Mouse (Mus musculus): Measurements from ENCODE around the gene Cdc14b. TPM values are rescaled to one million over a fixed set of nuclear protein-coding genes. Genes with fewer than 3 reads are reported as not detected.

The Cdc14b gene
- polyA plus RNA-seq, 1 experiment from 2014 or later, result 2.8 TPM

DNA sequence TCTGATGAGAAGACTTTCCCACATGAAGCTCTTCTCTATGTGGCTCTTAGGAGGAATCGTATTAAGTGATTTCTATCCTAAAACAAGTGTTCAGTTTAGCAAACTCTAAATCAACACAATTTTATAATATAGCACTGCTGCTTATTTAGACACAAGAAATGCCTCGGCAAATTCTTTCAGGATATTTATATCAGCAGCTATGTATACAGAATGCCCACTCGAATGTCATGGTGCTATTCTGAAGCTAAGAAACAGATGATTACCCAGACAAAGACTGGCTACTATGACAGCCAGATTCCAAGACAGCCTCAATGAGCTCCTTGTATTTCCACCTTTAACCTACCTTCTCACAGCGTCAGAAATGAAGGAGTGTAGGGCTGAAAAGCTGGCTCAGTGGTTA, 42.0 kb downstream of the Cdc14b start:
- Histone ChIP-seq H3K9me3 (ENCODE audit: control insufficient read depth, low read length) (no peaks in the 10 kb centered on the region), H3K4me1 (ENCODE audit: control insufficient read depth, insufficient read depth, low read depth, low read length) (no peaks in the 10 kb centered on the region), H3K27ac (ENCODE audit: low read depth, low read length) (no peak overlapping the region), H3K4me3 (ENCODE audit: low read length) (no peak overlapping the region), H3K4me2 (ENCODE audit: low read length) (no peak overlapping the region), H3K9ac (ENCODE audit: low read depth, low read length) (no peak overlapping the region), H3K36me3 (ENCODE audit: control insufficient read depth, insufficient read depth, low read length) (no peaks in the 10 kb centered on the region), H3K27me3 (replicated peaks; ENCODE audit: control insufficient read depth, insufficient read depth, low read length) (no peaks in the 10 kb centered on the region)
- WGBS, result 90% methylated on average over 4 of the region's 4 CpGs
- no peak for ATAC-seq

DNA sequence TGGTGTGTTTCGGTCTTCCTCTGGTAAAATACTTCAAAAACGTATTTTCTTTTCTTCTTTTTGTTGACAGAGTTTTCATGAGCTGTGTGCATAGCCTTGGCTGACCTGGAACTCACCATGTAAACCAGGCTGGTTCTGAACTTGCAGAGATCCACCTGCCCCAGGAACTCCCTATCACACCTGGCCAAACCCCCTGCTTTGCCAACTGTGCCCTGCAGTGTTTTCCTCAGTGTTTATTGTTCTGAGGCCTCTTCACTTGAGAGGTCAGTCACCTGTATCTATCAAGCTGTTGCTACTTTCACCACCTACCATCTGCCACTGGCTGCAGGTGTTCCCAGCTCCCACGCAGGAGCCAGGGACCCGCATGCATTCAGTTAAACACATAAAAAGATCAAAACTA, 48.4 kb downstream of the Cdc14b start:
- 87% methylated on average over 4 of the region's 4 CpGs for WGBS
- H3K4me3 ChIP-seq (ENCODE audit: low read length), result no peak overlapping the region
- no peaks in the 10 kb centered on the region for H3K27me3 ChIP-seq (replicated peaks; ENCODE audit: control insufficient read depth, insufficient read depth, low read length)
- ATAC-seq, result no peak
- H3K36me3 ChIP-seq (ENCODE audit: control insufficient read depth, insufficient read depth, low read length), result no peaks in the 10 kb centered on the region
- H3K4me1 ChIP-seq (ENCODE audit: control insufficient read depth, insufficient read depth, low read depth, low read length), result no peaks in the 10 kb centered on the region
- no peak overlapping the region for H3K4me2 ChIP-seq (ENCODE audit: low read length)
- no peaks in the 10 kb centered on the region for H3K9me3 ChIP-seq (ENCODE audit: control insufficient read depth, low read length)
- H3K9ac ChIP-seq (ENCODE audit: low read depth, low read length), result no peak overlapping the region
- H3K27ac ChIP-seq (ENCODE audit: low read depth, low read length), result no peak overlapping the region

DNA sequence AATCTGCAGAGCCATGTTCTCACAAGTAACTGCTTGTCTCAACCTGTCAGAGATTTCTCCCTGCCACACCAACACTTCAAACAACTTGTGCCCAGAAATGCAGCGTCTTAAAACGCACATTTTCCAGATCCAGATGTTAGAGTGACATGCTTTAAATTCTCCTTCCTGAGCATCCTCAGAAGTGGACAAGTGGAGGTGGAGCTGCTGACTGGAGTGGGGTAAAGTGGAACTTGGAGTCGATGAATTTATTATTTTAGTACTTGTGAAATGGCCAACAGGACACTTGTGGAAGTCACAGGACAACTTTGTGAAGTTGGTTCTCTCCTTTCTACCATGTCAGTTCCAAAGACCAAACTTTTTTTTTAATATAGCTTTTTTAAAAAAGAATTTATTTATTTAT, 49.4 kb downstream of the Cdc14b start:
- no peaks in the 10 kb centered on the region for H3K9me3 ChIP-seq (ENCODE audit: control insufficient read depth, low read length)
- H3K27me3 ChIP-seq (replicated peaks; ENCODE audit: control insufficient read depth, insufficient read depth, low read length), result no peaks in the 10 kb centered on the region
- H3K36me3 ChIP-seq (ENCODE audit: control insufficient read depth, insufficient read depth, low read length), result no peaks in the 10 kb centered on the region
- no peak overlapping the region for H3K4me2 ChIP-seq (ENCODE audit: low read length)
- ATAC-seq, result no peak
- WGBS, result 93% methylated on average over 3 of the region's 3 CpGs
- no peak overlapping the region for H3K27ac ChIP-seq (ENCODE audit: low read depth, low read length)
- H3K4me3 ChIP-seq (ENCODE audit: low read length), result no peak overlapping the region
- H3K4me1 ChIP-seq (ENCODE audit: control insufficient read depth, insufficient read depth, low read depth, low read length), result no peaks in the 10 kb centered on the region
- no peak overlapping the region for H3K9ac ChIP-seq (ENCODE audit: low read depth, low read length)

DNA sequence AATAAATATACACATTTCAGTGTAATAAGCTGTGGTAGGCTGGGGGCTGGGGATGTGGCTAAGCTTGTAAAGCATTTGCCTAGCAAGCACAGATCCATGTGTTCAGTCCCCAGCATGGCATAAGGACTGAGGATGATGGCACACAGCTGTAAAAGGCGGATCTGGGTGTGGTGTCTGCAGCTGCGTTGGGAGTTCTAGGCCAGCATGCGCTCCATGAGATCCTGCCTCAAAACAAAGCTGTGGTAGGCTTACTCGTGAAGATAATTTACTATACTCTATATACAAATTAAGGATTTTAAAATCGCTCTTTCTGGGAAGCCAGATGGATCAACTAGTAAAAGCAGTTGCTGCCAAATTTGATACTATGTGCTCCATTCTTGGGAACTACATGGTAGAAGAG, 60.2 kb downstream of the Cdc14b start:
- no peak for ATAC-seq
- H3K27ac ChIP-seq (ENCODE audit: low read depth, low read length), result no peak overlapping the region
- no peaks in the 10 kb centered on the region for H3K36me3 ChIP-seq (ENCODE audit: control insufficient read depth, insufficient read depth, low read length)
- H3K9me3 ChIP-seq (ENCODE audit: control insufficient read depth, low read length), result no peaks in the 10 kb centered on the region
- no peak overlapping the region for H3K4me3 ChIP-seq (ENCODE audit: low read length)
- no peak overlapping the region for H3K4me2 ChIP-seq (ENCODE audit: low read length)
- no peak overlapping the region for H3K9ac ChIP-seq (ENCODE audit: low read depth, low read length)
- 98% methylated on average over 5 of the region's 5 CpGs for WGBS
- H3K4me1 ChIP-seq (ENCODE audit: control insufficient read depth, insufficient read depth, low read depth, low read length), result no peaks in the 10 kb centered on the region
- H3K27me3 ChIP-seq (replicated peaks; ENCODE audit: control insufficient read depth, insufficient read depth, low read length), result no peaks in the 10 kb centered on the region

DNA sequence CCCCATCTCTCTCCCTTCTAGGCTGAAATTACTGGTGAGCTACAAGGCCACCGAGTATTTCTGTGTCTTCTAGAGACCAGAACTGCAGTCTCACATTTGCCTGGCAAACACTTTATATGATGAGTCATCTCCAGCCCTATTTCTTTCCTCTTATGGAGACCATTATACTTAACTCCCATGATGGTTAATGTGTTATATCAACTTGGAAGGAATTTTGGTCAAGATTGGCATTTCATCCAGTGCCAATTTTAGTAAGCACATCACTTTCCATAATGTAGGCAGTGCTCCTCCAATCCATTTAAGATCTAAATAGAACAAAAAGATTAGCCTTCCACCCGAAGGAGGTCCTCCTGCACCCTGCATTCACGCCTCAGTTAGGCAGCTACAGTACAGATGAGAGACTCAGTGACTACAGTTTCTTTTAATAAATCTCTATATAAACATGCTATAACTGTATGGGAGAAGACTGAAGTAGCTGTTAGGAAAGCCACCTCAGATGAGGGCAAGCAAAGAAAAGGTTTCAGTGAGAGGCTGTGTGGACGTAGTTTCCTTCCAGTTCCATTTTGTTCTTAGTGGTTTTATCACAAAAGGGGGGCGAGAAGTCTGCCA, 63.0 kb downstream of the Cdc14b start:
- Histone ChIP-seq H3K27ac (ENCODE audit: low read depth, low read length) (no peak overlapping the region), H3K36me3 (ENCODE audit: control insufficient read depth, insufficient read depth, low read length) (no peaks in the 10 kb centered on the region), H3K9me3 (ENCODE audit: control insufficient read depth, low read length) (no peaks in the 10 kb centered on the region), H3K4me2 (ENCODE audit: low read length) (no peak overlapping the region), H3K4me1 (ENCODE audit: control insufficient read depth, insufficient read depth, low read depth, low read length) (no peaks in the 10 kb centered on the region), H3K9ac (ENCODE audit: low read depth, low read length) (no peak overlapping the region), H3K4me3 (ENCODE audit: low read length) (no peak overlapping the region), H3K27me3 (replicated peaks; ENCODE audit: control insufficient read depth, insufficient read depth, low read length) (no peaks in the 10 kb centered on the region)
- 89% methylated on average over 5 of the region's 5 CpGs for WGBS
- ATAC-seq, result no peak

DNA sequence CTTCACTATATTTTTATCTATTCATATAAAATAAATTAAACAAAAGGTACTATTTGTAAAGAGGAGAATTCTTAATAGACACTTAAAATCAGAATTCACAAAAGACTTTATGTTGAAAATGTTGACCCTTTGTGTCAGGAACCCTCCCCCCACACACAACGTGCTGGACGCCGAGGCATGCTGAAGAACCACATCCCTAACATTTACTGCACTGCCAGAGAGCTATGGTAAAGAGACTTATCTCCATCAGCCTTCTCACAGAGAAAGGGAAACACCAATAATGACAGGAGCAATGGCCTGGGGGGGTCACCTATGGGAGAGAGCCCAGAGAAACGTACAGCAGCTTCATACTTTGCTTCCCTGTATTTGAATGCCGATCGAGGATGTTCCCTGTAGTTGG, 66.9 kb downstream of the Cdc14b start:
- Histone ChIP-seq H3K27me3 (replicated peaks; ENCODE audit: control insufficient read depth, insufficient read depth, low read length) (no peaks in the 10 kb centered on the region), H3K36me3 (ENCODE audit: control insufficient read depth, insufficient read depth, low read length) (no peaks in the 10 kb centered on the region), H3K4me1 (ENCODE audit: control insufficient read depth, insufficient read depth, low read depth, low read length) (no peaks in the 10 kb centered on the region), H3K4me2 (ENCODE audit: low read length) (no peak overlapping the region), H3K27ac (ENCODE audit: low read depth, low read length) (no peak overlapping the region), H3K9me3 (ENCODE audit: control insufficient read depth, low read length) (no peaks in the 10 kb centered on the region), H3K4me3 (ENCODE audit: low read length) (no peak overlapping the region), H3K9ac (ENCODE audit: low read depth, low read length) (no peak overlapping the region)
- WGBS, result 88% methylated on average over 6 of the region's 6 CpGs
- no peak for ATAC-seq

DNA sequence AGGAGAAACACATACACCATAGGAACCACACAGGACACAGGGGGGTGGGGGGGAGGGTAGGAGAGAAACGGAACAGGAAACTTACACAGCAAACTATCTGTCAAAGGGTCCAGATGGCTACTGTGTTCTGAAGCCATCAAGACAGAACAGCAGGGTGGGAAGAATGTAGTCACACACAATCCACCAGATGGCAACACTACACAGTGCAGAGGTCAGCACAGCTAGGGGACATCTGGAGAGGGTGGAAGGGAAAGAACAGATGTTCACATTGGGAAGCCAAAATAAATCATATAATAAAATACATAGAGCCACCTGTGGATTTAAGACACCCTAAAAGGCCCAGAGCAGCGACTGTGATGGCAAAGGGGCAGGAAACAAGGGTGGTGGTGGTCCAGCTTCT, 69.9 kb downstream of the Cdc14b start:
- H3K4me3 ChIP-seq (ENCODE audit: low read length), result no peak overlapping the region
- no peak overlapping the region for H3K27ac ChIP-seq (ENCODE audit: low read depth, low read length)
- WGBS, result 51% methylated on average over 2 of the region's 2 CpGs
- H3K9ac ChIP-seq (ENCODE audit: low read depth, low read length), result no peak overlapping the region
- no peaks in the 10 kb centered on the region for H3K36me3 ChIP-seq (ENCODE audit: control insufficient read depth, insufficient read depth, low read length)
- H3K4me2 ChIP-seq (ENCODE audit: low read length), result no peak overlapping the region
- no peaks in the 10 kb centered on the region for H3K27me3 ChIP-seq (replicated peaks; ENCODE audit: control insufficient read depth, insufficient read depth, low read length)
- ATAC-seq, result peak; percentile 76; the same call in 1 of the 2 replicates
- H3K9me3 ChIP-seq (ENCODE audit: control insufficient read depth, low read length), result no peaks in the 10 kb centered on the region
- no peaks in the 10 kb centered on the region for H3K4me1 ChIP-seq (ENCODE audit: control insufficient read depth, insufficient read depth, low read depth, low read length)

DNA sequence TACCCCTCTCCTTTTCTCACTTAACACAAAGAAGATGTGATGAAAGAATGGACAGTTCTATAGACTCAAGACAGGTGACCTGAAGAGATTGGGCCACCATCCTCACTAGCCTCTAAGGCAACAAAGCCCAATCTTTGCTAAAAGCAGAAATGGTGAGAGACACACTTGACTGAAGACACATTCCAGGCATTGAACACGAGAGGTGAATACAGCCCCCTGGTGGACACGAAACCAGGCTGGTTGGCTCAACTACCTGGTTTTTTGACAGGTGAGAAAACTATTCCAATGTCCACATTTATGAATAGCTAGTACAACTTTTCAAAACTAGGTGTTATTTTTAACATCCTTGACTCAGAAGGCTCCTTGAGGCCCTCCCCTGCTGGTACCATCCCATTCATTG, 70.4 kb downstream of the Cdc14b start:
- Histone ChIP-seq H3K4me3 (ENCODE audit: low read length) (no peak overlapping the region), H3K9ac (ENCODE audit: low read depth, low read length) (no peak overlapping the region), H3K4me1 (ENCODE audit: control insufficient read depth, insufficient read depth, low read depth, low read length) (no peaks in the 10 kb centered on the region), H3K9me3 (ENCODE audit: control insufficient read depth, low read length) (no peaks in the 10 kb centered on the region), H3K27me3 (replicated peaks; ENCODE audit: control insufficient read depth, insufficient read depth, low read length) (no peaks in the 10 kb centered on the region), H3K4me2 (ENCODE audit: low read length) (no peak overlapping the region), H3K27ac (ENCODE audit: low read depth, low read length) (no peak overlapping the region), H3K36me3 (ENCODE audit: control insufficient read depth, insufficient read depth, low read length) (no peaks in the 10 kb centered on the region)
- 72% methylated on average over 2 of the region's 2 CpGs for WGBS
- no peak for ATAC-seq

DNA sequence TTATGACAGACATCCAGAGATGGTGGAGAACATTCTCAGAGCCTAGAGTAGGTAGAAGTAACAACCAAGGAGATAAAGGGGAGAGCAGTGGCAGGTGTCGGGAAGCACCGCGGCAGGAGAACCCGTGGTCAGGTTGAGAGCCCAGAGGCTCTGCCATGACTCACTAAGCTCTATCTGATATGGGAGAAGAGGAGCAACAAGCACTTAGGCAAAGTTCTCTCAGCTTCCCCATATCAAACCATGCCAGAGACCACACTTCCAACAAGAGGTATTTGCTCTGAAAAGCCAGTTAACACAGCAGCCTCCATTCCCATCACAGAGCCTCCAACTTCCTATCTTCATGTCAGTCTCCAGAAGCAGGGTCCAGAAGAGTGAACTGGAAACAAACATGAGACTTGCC, 74.2 kb downstream of the Cdc14b start:
- H3K9me3 ChIP-seq (ENCODE audit: control insufficient read depth, low read length), result no peaks in the 10 kb centered on the region
- H3K27me3 ChIP-seq (replicated peaks; ENCODE audit: control insufficient read depth, insufficient read depth, low read length), result no peaks in the 10 kb centered on the region
- H3K4me3 ChIP-seq (ENCODE audit: low read length), result no peak overlapping the region
- no peak overlapping the region for H3K27ac ChIP-seq (ENCODE audit: low read depth, low read length)
- H3K9ac ChIP-seq (ENCODE audit: low read depth, low read length), result no peak overlapping the region
- no peaks in the 10 kb centered on the region for H3K4me1 ChIP-seq (ENCODE audit: control insufficient read depth, insufficient read depth, low read depth, low read length)
- WGBS, result 92% methylated on average over 4 of the region's 4 CpGs
- no peak for ATAC-seq
- no peak overlapping the region for H3K4me2 ChIP-seq (ENCODE audit: low read length)
- peaks cover 3% of the 10 kb centered on the region; the same call in 1 of the 2 replicates for H3K36me3 ChIP-seq (ENCODE audit: control insufficient read depth, insufficient read depth, low read length)

DNA sequence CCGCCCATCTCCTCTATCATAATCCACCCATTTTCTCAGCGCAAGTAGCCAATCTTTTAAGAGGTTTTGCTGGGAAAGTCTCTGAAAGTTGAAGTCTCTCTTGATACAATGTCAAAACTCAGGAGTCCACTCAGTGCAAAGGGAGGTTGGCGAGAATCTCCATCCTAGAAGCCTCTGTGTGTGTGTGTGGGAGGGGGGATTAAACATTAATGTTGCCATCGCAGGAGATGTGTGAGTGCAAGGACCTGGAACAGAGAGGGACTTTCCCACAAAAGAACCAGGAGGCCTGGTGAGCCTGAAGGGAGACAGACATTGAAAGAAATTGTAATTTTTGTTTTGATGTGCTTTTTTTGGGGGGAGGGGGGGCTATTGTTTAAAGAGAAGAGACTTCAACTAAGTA, 76.8 kb downstream of the Cdc14b start:
- 88% methylated on average over 4 of the region's 4 CpGs for WGBS
- ATAC-seq, result no peak

More for the DNA sequence above, 76.8 kb downstream of the Cdc14b start:
- Histone ChIP-seq H3K4me3 (ENCODE audit: low read length) (no peak overlapping the region), H3K36me3 (ENCODE audit: control insufficient read depth, insufficient read depth, low read length) (peaks cover 3% of the 10 kb centered on the region; the same call in 1 of the 2 replicates), H3K9ac (ENCODE audit: low read depth, low read length) (no peak overlapping the region), H3K27me3 (replicated peaks; ENCODE audit: control insufficient read depth, insufficient read depth, low read length) (no peaks in the 10 kb centered on the region), H3K27ac (ENCODE audit: low read depth, low read length) (no peak overlapping the region), H3K9me3 (ENCODE audit: control insufficient read depth, low read length) (no peaks in the 10 kb centered on the region), H3K4me2 (ENCODE audit: low read length) (no peak overlapping the region), H3K4me1 (ENCODE audit: control insufficient read depth, insufficient read depth, low read depth, low read length) (no peaks in the 10 kb centered on the region)
